Comparison of ENCODE assay signal across 26 mouse cellular contexts in genomic region chr12:98910096-98910495, GRCm38 (mm10). TPM values are rescaled to one million over a fixed set of nuclear protein-coding genes. Genes with fewer than 3 reads are reported as not detected.
DNase-seq lines count a peak whose midpoint lies in the region; ATAC-seq and TF ChIP-seq lines count a peak whose summit lies in the region.
"Had no signal": no experiment of that assay in that cellular context is flagged by ENCODE, and none has a peak within 500 bp of the region (broad histone marks: within the 10 kb centered on the region; RNA-seq: fewer than 3 reads in every experiment).

No protein-coding gene starts in this region.

- peak overlapping the region; percentile 37 for H3K4me2 ChIP-seq in heart, embryonic 14.5 days (ENCODE audit: low read length)
- peak overlapping the region; percentile 34 for H3K4me2 ChIP-seq in heart, embryonic 16.5 days (ENCODE audit: low read depth, low read length)
- H3K4me2 ChIP-seq: embryonic facial prominence, embryonic 12.5 days; forebrain, embryonic 12.5 days; hindbrain, embryonic 12.5 days had no signal

- H3K9me3 ChIP-seq in heart, embryonic 14.5 days (ENCODE audit: control insufficient read depth, low read length): no peaks in the 10 kb centered on the region
- H3K9me3 ChIP-seq in heart, embryonic 10.5 days: no peaks in the 10 kb centered on the region
- H3K9me3 ChIP-seq in heart, embryonic 16.5 days (replicated peaks; ENCODE audit: control insufficient read depth, low read length): no peaks in the 10 kb centered on the region
- H3K9me3 ChIP-seq: embryonic facial prominence, embryonic 12.5 days; forebrain, embryonic 12.5 days; hindbrain, embryonic 12.5 days had no signal

- DNase-seq in heart, adult 11 months: peak; percentile 86
- no peak for DNase-seq in heart, postnatal 25 days (ENCODE audit: low spot score)
- no peak for DNase-seq in heart, embryonic 10.5 days (ENCODE audit: low spot score)
- DNase-seq in adrenal gland, adult (ENCODE audit: inconsistent age in 2 of 2, low spot score in 1 of 2): no peak
- no peak for DNase-seq in urinary bladder, postnatal 10 days (ENCODE audit: low spot score)
- DNase-seq: adrenal gland, adult 2 months; adrenal gland, postnatal 36 days; cerebellum, adult 11 months; cerebellum, adult 9-10 months; cerebellum, postnatal 25 days; gastrocnemius, postnatal 10 days; kidney, adult 9 months had no signal

- TF ChIP-seq POLR2A in olfactory bulb, adult 2 months (IDR thresholded peaks at IDR 0.05; ENCODE audit: insufficient read depth, low read depth, low read length): no peak

- H3K27ac ChIP-seq in heart, embryonic 14.5 days (replicated peaks in 1 of 2; ENCODE audit: control insufficient read depth in 1 of 2, insufficient read depth in 1 of 2, low read depth in 2 of 2, low read length in 2 of 2): peak overlapping the region; percentile 28 to 82; a peak in 3 of 4 replicates
- H3K27ac ChIP-seq in heart, embryonic 10.5 days: no peak overlapping the region
- peak overlapping the region; percentile 86 for H3K27ac ChIP-seq in heart, embryonic 16.5 days (ENCODE audit: low read length)
- 0 out of 2 replicates have a peak overlapping the region, but pooled peaks have one; percentile 51 for H3K27ac ChIP-seq in olfactory bulb, adult 2 months (ENCODE audit: insufficient read depth, low read depth, low read length)
- H3K27ac ChIP-seq: embryonic facial prominence, embryonic 12.5 days; forebrain, embryonic 12.5 days; heart, adult 2 months; hindbrain, embryonic 12.5 days had no signal

- no peak overlapping the region for H3K4me3 ChIP-seq in heart, embryonic 14.5 days (ENCODE audit: control insufficient read depth in 1 of 2, insufficient read depth in 1 of 2, low read depth in 1 of 2, low read length in 2 of 2)
- H3K4me3 ChIP-seq in heart, embryonic 10.5 days: no peak overlapping the region
- peak overlapping the region; percentile 10; the same call in 1 of the 2 replicates for H3K4me3 ChIP-seq in heart, embryonic 16.5 days (ENCODE audit: low read length)
- H3K4me3 ChIP-seq in olfactory bulb, adult 2 months (ENCODE audit: insufficient read depth, low read depth, low read length): no peak overlapping the region
- H3K4me3 ChIP-seq: embryonic facial prominence, embryonic 12.5 days; forebrain, embryonic 12.5 days; heart, adult 2 months; hindbrain, embryonic 12.5 days had no signal

- peak; percentile 81 for ATAC-seq in heart, embryonic 14.5 days (ENCODE audit: insufficient number of reproducible peaks, insufficient read depth, low FRiP score, low read depth)
- ATAC-seq in heart, embryonic 16.5 days (replicated peaks; ENCODE audit: extremely low read depth, insufficient read depth, low FRiP score): peak; percentile 92
- ATAC-seq: activated CD4-positive, CD25-positive, alpha-beta regulatory T cell, adult 4 months; forebrain, embryonic 16.5 days; hindbrain, embryonic 16.5 days; inflammation-experienced regulatory T-cells, adult 6 months; intestine, postnatal 0 days; Patski had no signal

- WGBS in heart, embryonic 14.5 days: 41% methylated on average over 9 of the region's 9 CpGs
- 62% methylated on average over 9 of the region's 9 CpGs for WGBS in heart, embryonic 10.5 days
- 40% methylated on average over 9 of the region's 9 CpGs for WGBS in heart, embryonic 16.5 days
- WGBS in olfactory bulb, adult 2 months: 54% methylated on average over 9 of the region's 9 CpGs

- intact Hi-C loops in heart, postnatal 25 days (cut with DNase I): no loop called here

- no peaks in the 10 kb centered on the region for H3K36me3 ChIP-seq in heart, embryonic 14.5 days (ENCODE audit: control insufficient read depth, insufficient read depth, low read length)
- H3K36me3 ChIP-seq in heart, embryonic 10.5 days: no peaks in the 10 kb centered on the region
- H3K36me3 ChIP-seq in heart, embryonic 16.5 days (ENCODE audit: control insufficient read depth, insufficient read depth): no peaks in the 10 kb centered on the region
- H3K36me3 ChIP-seq: embryonic facial prominence, embryonic 12.5 days; forebrain, embryonic 12.5 days; hindbrain, embryonic 12.5 days had no signal

- no peak overlapping the region for H3K9ac ChIP-seq in heart, embryonic 14.5 days (ENCODE audit: low read length)
- no peak overlapping the region for H3K9ac ChIP-seq in heart, embryonic 16.5 days (ENCODE audit: low read length)
- H3K9ac ChIP-seq: embryonic facial prominence, embryonic 12.5 days; forebrain, embryonic 12.5 days; hindbrain, embryonic 12.5 days had no signal

- peaks cover 0 to 7% of the 10 kb centered on the region in 2 experiments; a peak in 1 of 4 replicates for H3K4me1 ChIP-seq in heart, embryonic 14.5 days (ENCODE audit: control insufficient read depth in 2 of 2, insufficient read depth in 2 of 2, low read length in 2 of 2)
- H3K4me1 ChIP-seq in heart, embryonic 10.5 days: no peaks in the 10 kb centered on the region
- H3K4me1 ChIP-seq in heart, embryonic 16.5 days (ENCODE audit: control insufficient read depth, insufficient read depth, low read length): peaks cover 5% of the 10 kb centered on the region; the same call in 1 of the 2 replicates
- peaks cover 5% of the 10 kb centered on the region for H3K4me1 ChIP-seq in olfactory bulb, adult 2 months (ENCODE audit: control insufficient read depth, insufficient read depth, low read length)
- H3K4me1 ChIP-seq: embryonic facial prominence, embryonic 12.5 days; forebrain, embryonic 12.5 days; hindbrain, embryonic 12.5 days had no signal

- no peaks in the 10 kb centered on the region for H3K27me3 ChIP-seq in heart, embryonic 14.5 days (ENCODE audit: control insufficient read depth, insufficient read depth, low read length)
- H3K27me3 ChIP-seq in heart, embryonic 10.5 days (ENCODE audit: insufficient read depth, poor library complexity, severe bottlenecking): no peaks in the 10 kb centered on the region
- no peaks in the 10 kb centered on the region for H3K27me3 ChIP-seq in heart, embryonic 16.5 days (ENCODE audit: control insufficient read depth, insufficient read depth, low read length)
- H3K27me3 ChIP-seq: embryonic facial prominence, embryonic 12.5 days; forebrain, embryonic 12.5 days; hindbrain, embryonic 12.5 days had no signal

- TF ChIP-seq CTCF in olfactory bulb, adult 2 months (IDR thresholded peaks at IDR 0.05; ENCODE audit: insufficient read depth, low read depth, low read length): no peak

RNA-seq across cellular contexts. Expression of gene Eml5, which starts 8.8 kb away (rescaled TPM):
- total RNA-seq in heart, postnatal 25 days (2021): 1 to 10 TPM; 3.2 to 3.3 TPM
- polyA plus RNA-seq in heart, embryonic 14.5 days (2014; fragmentation: Nextera tagmentation; extraction: Ambion mirVana): 5.7 and 7.9 TPM in 2 replicates
- 3.2 and 3.4 TPM in 2 replicates for polyA plus RNA-seq in heart, embryonic 10.5 days (2016; fragmentation: Nextera tagmentation; extraction: Ambion mirVana)
- polyA plus RNA-seq in heart, embryonic 16.5 days (2015; fragmentation: Nextera tagmentation; extraction: Ambion mirVana): 5.4 and 5.5 TPM in 2 replicates
- polyA plus RNA-seq in olfactory bulb, adult 2 months (2012; ENCODE audit: insufficient read depth, insufficient read length, low replicate concordance, missing spikeins): 613 and 850 TPM in 2 replicates

RNA-seq across cellular contexts. Expression of gene Ttc8, which starts 10.3 kb away (rescaled TPM):
- 1 to 10 TPM; 3.9 to 5.2 TPM for total RNA-seq in heart, postnatal 25 days (2021)
- polyA plus RNA-seq in heart, embryonic 14.5 days (2014; fragmentation: Nextera tagmentation; extraction: Ambion mirVana): 17.0 and 18.4 TPM in 2 replicates
- 17.4 and 23.5 TPM in 2 replicates for polyA plus RNA-seq in heart, embryonic 10.5 days (2016; fragmentation: Nextera tagmentation; extraction: Ambion mirVana)
- 13.5 and 14.1 TPM in 2 replicates for polyA plus RNA-seq in heart, embryonic 16.5 days (2015; fragmentation: Nextera tagmentation; extraction: Ambion mirVana)
- polyA plus RNA-seq in olfactory bulb, adult 2 months (2012; ENCODE audit: insufficient read depth, insufficient read length, low replicate concordance, missing spikeins): not detected in 2 replicates
- total RNA-seq: MEL had no signal

Comparison
In these comparisons a context has a peak if more than half of its experiments do, and no peak if none do; other contexts are left out.
1. RNA of gene Eml5, which starts 8.8 kb away (polyA plus RNA-seq): 613 to 850 TPM in olfactory bulb, adult 2 months; 5.7 to 7.9 TPM in heart, embryonic 14.5 days, 5.4 to 5.5 TPM in heart, embryonic 16.5 days and 3.2 to 3.4 TPM in heart, embryonic 10.5 days; every median in the first group is over 10 times any median in the second.
2. RNA of gene Ttc8, which starts 10.3 kb away (polyA plus RNA-seq): 17.4 to 23.5 TPM in heart, embryonic 10.5 days, 17.0 to 18.4 TPM in heart, embryonic 14.5 days and 13.5 to 14.1 TPM in heart, embryonic 16.5 days; not detected in olfactory bulb, adult 2 months; every median in the first group is over 10 times any median in the second.